Mouse (Mus musculus): ENCODE measurements around the gene Plvap. TPM values are rescaled to one million over a fixed set of nuclear protein-coding genes. Genes with fewer than 3 reads are reported as not detected.

The Plvap gene
- total RNA-seq, 2 experiments from 2014 or later: 26.6 to 35.3 TPM

DNA sequence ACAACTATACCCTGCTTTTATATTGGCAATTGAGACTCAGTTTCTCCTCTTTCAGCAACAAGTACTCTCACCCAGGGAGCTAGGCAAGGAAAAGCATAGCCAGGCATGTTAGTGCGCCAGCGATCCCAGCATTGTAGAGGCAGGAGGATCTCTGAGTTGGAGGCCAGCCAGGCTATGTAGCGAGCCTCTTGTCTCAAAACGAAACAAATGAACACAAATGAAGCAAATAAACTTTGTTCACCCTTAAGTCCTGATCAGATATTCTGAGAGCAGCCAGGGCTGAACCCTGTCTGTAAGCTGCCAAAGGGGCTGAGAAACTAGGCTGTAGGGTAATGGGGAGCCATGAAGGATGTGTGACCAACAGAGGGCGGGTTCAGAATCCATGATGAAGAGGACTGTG is 15.7 kb downstream of the Plvap start:
- no peak for DNase-seq (ENCODE audit: low spot score)
- intact Hi-C loops (cut with DNase I): loop anchor here (1.0 kb wide), 1 partner anchor 25 kb away; no protein-coding TSS in a partner anchor

DNA sequence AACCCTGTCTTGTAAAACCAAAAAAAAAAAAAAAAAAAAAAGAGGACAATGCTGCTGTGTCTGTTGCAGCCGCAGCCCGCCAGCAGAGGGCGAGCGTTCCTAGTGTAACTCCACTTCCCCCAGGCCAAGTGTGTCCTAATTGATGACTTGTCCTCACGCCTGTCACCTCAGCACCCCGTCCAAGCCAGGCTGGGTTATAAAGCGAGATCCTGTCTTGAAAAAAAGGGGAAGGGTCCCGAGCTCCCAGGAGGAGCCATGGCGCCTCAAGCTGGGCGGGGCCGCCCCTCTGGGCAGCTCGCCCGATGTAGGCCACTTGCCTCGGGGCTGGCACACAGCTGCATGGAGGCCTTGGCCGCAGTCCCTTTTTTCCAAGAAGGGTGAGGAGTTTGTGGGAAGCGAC is 16.5 kb downstream of the Plvap start:
- DNase-seq (ENCODE audit: low spot score): peak; percentile 72
- intact Hi-C loops (cut with DNase I): no loop called here

DNA sequence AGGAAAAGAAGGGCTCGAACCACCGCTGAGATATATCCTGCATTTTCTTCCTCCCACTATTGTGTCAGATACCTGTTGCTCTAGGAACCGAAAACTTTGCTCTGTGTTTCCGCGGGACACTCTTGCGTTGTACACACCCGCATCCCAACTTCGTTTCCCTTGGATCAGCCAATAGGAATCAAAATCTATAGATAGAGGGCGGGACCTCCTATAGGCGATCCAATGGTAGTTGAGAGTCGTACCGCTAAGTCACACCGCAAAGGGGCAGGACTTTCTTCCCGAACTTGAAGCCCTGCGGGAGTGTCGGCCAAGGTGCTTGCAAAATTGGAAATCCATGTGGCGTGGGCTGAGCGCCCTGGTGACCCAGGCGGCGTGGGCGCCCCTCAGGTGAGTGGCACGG is 23.1 kb downstream of the Plvap start:
- intact Hi-C loops (cut with DNase I): no loop called here
- peak; percentile 77 for DNase-seq (ENCODE audit: low spot score)

DNA sequence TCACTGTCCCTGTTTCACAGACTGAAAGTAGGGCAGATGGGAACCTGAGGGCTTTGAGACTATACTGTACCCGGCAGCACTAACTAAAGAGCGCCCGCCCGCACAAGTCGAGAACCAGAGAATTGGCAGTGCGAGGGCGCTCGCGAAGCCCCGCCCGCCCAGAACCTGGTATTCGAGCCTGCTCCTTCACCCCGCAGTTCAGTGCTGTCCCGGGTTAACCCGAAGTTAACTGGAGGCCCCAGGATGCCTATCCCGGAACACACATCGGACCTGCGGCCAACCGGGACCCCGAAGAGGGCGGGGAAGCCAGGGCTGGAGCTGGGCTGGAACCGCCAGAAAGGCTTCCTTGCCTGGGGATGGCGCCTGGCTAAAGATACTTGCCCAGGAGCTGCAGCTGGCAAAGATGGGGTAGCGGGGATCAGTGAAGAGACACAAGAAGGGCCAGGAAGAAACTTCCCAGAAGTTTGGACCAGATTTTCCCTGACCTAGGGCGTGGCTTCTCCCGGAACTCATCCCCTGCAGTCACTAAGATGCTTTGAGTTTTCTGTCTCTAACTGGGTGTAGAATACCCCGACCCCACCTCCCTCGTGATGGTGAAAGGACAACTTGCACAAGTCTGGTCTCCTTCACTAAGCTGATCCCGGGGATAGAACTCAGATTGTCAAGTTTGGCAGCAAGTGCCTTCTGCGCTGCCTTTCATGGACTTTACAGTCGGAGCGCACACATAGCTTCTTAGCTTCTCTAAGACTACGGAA is 23.7 kb downstream of the Plvap start, which contains the start of gene Gtpbp3:
Gtpbp3 (plus strand) TSS at position 413 of the 755 bp plus-strand sequence.
- intact Hi-C loops (cut with DNase I): no loop called here
- peak; percentile 77 for DNase-seq (ENCODE audit: low spot score)

DNA sequence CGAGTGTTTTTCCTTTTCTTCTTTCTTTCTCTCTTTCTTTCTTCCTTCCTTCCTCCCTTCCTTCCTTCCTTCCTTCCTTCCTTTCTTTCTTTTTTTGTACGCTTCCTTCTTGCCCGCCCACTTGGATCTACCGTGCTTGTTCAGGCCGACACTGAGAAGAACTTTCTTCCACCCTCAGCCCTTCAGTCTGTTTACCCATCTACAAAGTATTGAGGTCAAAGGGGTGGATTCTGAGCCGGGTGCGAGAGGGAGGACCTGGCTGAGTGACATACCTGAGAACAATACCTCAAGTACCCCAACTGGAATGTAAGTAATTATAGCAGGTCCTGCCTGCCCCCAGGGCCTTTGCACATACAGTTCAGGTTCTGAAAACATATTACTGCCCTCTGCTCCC is 25.4 kb downstream of the Plvap start:
- DNase-seq (ENCODE audit: low spot score): no peak
- intact Hi-C loops (cut with DNase I): no loop called here

DNA sequence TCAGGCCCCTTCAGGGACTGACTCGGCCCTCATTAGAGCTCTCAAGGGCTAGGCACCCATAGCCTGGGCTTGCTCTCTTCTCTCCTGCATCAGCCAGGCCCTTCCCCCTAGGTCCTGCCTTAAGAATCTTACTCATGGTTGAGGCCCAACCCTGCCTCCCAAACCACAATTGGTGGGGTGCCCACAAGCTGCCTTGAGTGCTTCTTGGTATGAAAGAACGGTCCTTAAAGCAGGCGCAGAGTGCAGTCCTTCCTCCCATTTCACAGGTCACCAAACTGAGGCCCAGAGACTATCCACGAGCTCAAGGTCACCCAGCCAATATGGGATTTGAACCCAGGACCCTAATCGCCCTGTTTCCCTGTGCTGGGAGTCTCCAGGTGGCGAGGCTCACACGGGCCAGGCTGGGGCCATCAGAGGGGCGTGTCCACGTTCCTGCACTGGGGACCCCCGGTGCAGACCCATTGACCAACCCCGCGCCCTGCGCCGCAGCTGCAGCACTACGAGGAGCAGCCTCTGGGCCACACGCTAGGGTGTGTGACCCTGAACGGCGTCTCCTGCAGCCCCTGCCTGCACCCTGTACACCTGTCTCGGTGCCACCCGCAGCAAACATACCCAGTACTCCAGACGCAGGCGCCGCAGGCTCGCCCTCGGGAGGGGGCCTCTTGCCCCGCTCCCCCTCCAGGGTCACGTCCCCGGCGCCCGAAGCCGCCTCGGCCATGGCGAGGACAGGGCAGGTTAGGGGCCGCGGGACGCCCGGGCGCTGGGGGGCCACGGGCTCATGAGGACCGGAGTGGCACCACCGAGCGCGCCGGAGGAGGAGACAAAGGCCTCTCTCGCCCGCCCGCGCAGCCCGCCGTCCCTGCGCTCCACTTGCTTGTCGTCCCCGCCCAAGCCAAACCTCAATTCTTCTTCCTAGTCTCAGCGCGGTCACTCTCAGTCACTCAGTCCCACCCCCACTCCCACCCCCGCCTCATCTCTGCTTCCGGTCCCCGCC is 26.1 kb downstream of the Plvap start, which contains the start of gene Ano8:
Ano8 (minus strand) TSS at position 822 of the 994 bp plus-strand sequence.
- DNase-seq (ENCODE audit: low spot score): peak; percentile 65
- intact Hi-C loops (cut with DNase I): no loop called here

DNA sequence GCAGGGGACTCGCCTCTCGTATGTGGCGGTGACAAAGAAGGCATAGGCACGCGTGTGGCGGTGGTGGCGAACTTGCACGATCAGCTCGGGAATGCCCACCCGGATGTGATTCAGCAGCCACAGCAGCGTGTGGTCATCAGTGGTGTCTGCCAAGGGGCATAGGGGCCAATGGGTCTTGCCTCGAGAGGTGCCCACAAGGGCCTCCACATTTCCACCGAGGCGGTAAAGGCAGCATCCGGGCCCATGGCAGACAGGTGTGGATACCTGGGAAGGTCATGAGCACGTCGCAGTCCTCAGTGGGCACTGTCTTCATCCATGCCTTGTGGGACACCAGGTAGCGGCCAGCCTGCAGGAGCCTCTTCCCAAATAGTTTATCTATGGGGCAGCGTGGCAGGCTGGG is 26.8 kb downstream of the Plvap start:
- DNase-seq (ENCODE audit: low spot score): no peak
- intact Hi-C loops (cut with DNase I): no loop called here

DNA sequence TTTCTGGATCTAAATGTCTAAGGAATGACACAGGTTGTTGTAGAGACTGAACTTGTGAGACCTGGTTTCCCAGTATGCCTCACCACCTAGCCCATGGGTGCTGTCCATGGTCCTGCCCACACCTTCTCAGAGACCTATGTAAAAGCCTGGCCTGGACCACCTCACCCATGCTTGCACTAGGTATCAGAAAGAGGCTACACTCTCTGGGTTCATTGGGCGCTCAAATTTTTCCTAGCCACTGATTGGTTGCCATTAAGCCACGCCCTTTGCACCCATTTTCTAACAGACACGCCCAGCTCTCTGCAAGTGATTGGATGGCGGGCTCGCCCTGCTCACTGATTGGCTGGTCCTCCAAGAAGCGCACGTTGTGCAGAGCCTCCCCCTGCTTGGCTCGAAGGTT is 27.6 kb downstream of the Plvap start:
- DNase-seq (ENCODE audit: low spot score): no peak
- intact Hi-C loops (cut with DNase I): no loop called here

DNA sequence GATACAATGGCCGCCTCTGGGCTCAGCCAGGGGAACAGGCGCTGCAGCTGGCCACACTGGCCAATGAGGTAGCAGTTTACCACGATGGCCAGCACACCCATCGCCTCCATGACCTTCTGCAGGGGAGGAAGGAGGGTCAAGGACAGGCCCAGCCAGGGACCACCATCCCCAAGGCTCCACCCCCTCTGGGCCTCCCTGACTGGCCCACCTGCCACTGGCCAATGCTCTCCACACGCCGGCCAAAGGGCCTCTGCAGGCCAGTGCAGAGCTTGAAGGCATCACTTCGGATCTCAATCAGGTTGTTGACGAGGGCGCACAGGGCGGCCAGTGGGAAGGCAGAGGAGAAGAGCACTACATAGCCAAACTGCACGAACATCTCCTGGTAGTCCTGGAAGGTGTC is 32.6 kb downstream of the Plvap start:
- no peak for DNase-seq (ENCODE audit: low spot score)
- intact Hi-C loops (cut with DNase I): loop anchor here (10.0 kb wide), 1 partner anchor 584 kb away; the partner anchor contains the start of genes Rpl18a and Slc5a5

DNA sequence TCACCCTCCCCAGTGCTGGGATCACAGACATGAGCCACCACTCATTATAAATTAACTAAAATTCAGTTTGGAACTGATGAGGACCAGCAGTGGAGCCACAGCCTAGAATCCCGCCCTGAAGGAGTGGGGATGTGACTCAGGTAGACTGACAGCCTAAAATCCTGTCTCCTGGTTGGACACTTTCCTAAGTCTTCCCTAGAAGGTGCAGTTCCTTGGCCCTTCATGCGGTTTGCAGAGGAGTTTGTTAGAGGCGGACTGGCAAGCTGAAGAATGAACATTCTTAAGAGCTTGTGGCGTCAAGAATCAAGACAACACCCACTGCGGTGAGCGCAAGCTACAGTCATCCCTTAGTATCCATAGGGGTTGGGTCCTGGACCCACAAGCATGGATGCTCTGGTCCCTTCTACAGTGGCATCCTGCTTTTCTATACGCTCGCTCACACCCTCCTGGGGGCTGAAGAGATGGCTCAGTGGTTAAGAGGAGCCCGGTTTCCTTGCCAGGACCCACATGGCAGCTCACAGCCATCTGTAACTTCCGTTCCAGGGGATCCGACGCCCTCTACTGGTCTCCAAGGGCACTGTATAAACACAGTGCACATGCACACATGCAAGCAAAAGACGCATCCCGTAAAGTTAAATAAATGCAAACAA is 34.2 kb downstream of the Plvap start:
- intact Hi-C loops (cut with DNase I): loop anchor here (10.0 kb wide), 1 partner anchor 583 kb away; the partner anchor contains the start of genes Rpl18a and Slc5a5

DNA sequence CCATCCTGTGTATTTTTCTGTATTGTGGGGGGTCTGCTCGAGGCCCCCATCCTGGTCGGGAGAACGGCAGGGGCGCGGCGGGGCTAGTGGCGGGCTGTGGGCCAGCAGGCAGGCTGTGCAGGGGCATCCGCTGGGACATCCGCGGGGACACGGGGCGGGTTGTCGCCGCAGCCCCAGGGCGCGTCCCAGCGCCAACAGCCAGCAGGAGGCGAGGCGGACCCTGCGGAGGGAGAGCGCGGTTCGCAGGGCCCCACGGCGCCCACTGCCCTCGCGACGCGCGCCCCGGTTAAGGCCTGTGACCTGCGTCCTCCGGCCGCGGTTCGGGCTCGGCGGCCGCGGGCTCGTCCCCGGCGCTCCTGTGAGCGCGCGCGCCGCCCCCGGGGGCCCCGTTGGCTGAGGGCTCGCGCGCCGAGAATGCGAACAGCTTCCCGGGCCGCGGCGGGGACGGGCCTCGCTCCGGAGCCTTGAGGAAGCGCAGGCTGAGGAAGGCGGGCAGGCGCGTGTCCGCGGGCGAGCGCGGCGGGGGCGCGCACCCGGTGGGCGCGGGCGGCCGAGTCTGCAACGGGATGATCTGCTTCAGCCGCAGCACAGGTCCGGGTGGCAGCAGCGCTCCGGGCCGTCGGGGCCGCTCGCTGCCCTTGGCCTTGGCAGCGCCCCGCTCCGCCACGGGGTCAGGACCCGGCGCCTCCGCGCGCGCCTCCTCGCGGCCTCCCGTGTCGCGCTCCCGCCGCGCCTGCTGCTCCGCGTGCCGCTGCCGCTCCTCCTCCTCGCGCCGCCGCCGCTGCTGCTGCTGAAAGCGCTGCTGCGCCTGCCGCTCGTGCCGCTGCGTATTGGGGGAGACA is 35.2 kb downstream of the Plvap start:
- DNase-seq (ENCODE audit: low spot score): peak; percentile 77
- intact Hi-C loops (cut with DNase I): loop anchor here (10.0 kb wide), 1 partner anchor 582 kb away; the partner anchor contains the start of genes Rpl18a and Slc5a5

More for the DNA sequence above, 34.2 kb downstream of the Plvap start:
- DNase-seq (ENCODE audit: low spot score): no peak

DNA sequence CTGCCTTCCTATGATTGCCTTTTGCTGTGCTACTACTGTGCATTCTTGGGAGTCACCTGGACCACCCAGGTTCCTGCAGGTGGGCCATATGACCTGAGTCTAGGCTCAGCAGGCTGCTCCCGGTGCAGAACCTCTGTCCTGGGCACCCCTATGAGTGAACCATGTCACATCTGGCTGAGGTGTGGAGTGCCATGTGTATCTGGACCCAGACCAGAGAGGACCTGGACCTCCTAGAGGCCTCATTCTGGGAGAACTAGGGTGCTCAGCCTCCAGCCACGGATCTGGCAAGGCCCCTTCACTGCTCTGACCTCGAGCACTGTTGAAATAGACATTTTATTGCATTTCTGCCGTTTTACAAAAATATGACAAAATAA is 35.9 kb downstream of the Plvap start:
- no peak for DNase-seq (ENCODE audit: low spot score)
- intact Hi-C loops (cut with DNase I): loop anchor here (10.0 kb wide), 1 partner anchor 581 kb away; the partner anchor contains the start of genes Rpl18a and Slc5a5

DNA sequence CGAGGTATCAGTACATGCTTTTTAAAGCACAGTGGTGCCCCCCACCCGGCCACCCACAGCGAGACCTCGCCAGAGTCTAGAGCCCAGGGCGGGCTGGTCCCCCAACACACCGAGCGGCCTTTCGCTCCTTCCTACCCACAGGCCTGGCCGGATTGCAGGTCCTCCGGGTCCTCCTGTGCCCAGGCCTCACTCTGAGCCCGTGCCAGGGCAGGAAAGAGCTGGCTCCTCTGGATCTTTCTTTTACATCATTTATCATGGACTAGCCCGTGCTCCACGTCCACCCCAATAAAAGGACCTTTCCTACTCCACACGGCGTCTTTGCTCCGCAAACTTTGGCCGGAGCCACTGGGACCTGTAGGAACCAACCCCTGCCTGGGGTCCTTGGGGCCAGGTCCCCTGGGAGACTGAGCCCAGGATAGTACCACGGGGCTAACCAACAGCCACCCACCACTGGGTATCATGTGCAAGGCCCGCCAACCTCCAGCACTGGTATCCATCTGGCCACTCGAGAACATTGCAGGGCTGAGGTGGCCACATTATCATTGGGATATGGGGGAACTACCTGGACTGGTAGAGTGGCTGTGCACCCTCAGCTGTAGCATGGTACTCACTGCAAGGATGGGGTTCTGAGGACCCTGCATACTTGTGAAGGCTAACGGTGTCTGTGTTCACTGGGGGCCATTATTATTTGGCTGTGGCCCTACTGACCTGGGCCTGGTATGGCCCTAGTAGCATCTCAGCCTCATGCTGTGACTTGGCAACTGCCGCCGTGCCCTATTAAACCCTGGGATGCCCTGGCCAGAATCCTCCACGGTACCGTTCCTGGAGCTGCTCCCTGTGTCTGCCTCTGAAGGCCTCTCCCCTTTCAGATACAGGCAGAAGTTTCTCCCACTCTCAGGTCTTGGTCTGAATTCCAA is 36.5 kb downstream of the Plvap start:
- DNase-seq (ENCODE audit: low spot score): no peak
- intact Hi-C loops (cut with DNase I): loop anchor here (10.0 kb wide), 1 partner anchor 580 kb away; the partner anchor contains the start of genes Rpl18a and Slc5a5

DNA sequence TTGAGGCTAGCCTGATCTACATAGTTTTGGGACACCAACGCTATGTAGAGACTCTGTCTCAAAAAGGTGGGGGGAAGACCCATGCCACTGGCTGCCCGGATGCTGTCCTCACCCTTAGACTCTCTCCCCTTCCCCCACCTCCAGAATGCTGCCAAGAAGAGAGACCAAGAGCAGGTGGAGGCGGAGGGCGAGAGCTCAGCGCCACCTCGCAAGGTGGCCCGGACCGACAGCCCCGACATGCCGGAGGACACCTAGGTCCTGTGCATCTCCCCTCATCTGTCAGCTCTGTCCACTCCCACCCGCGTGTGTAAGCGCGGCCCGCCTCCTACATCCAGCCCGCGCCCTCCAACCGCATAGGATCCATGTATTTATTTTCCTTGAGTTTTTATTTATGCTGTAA is 37.2 kb downstream of the Plvap start:
- intact Hi-C loops (cut with DNase I): loop anchor here (10.0 kb wide), 1 partner anchor 580 kb away; the partner anchor contains the start of genes Rpl18a and Slc5a5
- DNase-seq (ENCODE audit: low spot score): no peak

DNA sequence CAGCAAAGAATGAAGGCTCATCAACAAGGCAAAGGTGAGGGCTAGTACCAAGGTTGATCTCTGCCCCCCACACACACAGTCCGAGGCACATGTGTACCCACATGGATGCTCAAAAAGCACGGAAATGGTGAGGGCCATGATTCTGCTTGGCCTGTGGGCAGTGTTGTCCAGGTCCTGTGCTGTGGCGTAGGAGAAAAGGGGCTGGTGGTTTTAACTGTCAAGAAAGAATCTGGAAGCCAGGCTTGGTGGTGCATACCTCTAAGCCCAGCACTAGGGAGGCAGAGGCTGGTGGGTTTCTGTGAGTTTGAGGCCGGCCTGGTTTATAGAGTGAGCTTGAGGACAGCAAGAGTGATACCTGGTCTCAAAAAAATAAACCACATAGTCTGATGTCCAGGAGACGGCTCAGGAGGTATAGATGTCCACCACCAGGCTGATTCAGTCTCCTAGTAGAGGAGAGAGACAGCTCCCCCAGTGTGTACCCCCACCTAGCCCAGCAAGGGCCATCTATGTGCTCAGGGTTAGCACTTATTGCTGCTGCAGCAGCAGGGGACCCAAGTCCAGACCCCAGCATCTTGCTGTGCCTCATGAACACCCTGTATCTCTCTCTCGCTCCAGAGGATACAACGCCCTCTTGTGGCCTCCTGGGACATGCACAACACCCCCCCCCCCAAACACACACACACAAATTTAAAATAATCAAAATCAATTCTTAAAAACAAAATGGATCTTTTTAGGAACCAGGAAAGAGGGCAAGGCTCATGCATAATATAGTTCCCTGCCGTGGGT is 38.8 kb downstream of the Plvap start:
- intact Hi-C loops (cut with DNase I): loop anchor here (10.0 kb wide), 1 partner anchor 578 kb away; the partner anchor contains the start of genes Rpl18a and Slc5a5
- DNase-seq (ENCODE audit: low spot score): no peak

DNA sequence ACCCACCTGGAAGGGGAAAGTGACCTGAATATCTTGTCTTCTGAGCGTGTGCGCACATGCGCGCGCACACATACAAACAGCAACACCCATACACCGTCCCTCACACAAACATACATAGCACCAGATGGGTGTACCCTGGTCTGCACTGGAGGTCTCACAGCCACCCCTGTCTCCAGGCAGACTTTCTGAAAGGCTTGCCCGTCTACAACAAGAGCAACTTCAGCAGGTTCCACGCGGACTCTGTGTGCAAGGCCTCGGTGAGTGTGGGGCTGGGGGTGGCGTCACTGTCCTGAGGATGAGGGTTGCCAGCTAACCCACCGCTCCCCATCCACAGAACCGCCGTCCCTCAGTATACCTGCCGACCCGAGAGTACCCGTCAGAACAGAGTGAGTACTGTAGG is 39.7 kb downstream of the Plvap start:
- no peak for DNase-seq (ENCODE audit: low spot score)
- intact Hi-C loops (cut with DNase I): loop anchor here (10.0 kb wide), 1 partner anchor 577 kb away; the partner anchor contains the start of genes Rpl18a and Slc5a5

DNA sequence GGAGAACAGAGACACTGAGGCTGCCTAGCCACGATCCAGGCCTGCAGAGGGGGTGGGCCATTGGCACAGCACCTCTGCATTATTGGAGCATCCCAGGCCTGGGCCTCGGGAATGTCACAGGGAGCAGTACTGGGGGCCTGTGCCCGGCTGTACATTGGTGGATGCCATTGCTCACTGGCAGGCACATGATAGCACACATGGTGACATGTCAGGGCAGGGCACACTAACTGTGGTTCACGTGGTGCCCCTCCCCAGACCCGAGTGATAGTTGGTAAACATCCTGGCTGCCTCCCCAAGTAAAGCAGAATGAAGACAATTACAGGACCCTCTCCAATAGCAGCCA is 40.7 kb downstream of the Plvap start:
- DNase-seq (ENCODE audit: low spot score): no peak
- intact Hi-C loops (cut with DNase I): loop anchor here (10.0 kb wide), 1 partner anchor 576 kb away; the partner anchor contains the start of genes Rpl18a and Slc5a5
